Mouse (Mus musculus) MEL (cell line): ENCODE results near the gene Tia1. TPM values are rescaled to one million over a fixed set of nuclear protein-coding genes. Genes with fewer than 3 reads are reported as not detected.

Experiments
- DNase-seq: peaks from one replicate; pipeline ENCODE4 v3.0.0; 2011; ENCODE audit warnings: low read depth, low spot score
- H3K27ac ChIP-seq: 2 replicates; pipeline ENCODE4 v1.5.1; 2012; ENCODE audit warnings: low read depth, mild to moderate bottlenecking, control low read depth, low read length, moderate library complexity; ENCODE audit not compliant: control insufficient read depth
- H3K27me3 ChIP-seq, 2 experiments: fragments of 150-350 bp in 1 of 2; sonication (generic) in 1 of 2; 2 replicates each; pipeline ENCODE4 v1.6.1; 2012; ENCODE audit warnings: low read length in 2 of 2, mild to moderate bottlenecking in 2 of 2, improper control_type of control experiment in 1 of 2, moderate library complexity in 1 of 2; ENCODE audit not compliant: insufficient read depth in 2 of 2, control insufficient read depth in 1 of 2
- H3K36me3 ChIP-seq, 2 experiments: 2 replicates each; pipeline ENCODE4 v1.6.1; 2012 to 2014; ENCODE audit warnings: low read length in 2 of 2, improper control_type of control experiment in 1 of 2, inconsistent platforms in 1 of 2, mild to moderate bottlenecking in 1 of 2; ENCODE audit not compliant: insufficient read depth in 2 of 2, control insufficient read depth in 1 of 2
- H3K4me1 ChIP-seq, 2 experiments: fragments of 150-350 bp in 1 of 2; sonication (generic) in 1 of 2; 2 replicates each; pipeline ENCODE4 v1.6.1; 2012; ENCODE audit warnings: low read length in 2 of 2, improper control_type of control experiment in 1 of 2, mild to moderate bottlenecking in 1 of 2; ENCODE audit not compliant: insufficient read depth in 2 of 2, control insufficient read depth in 1 of 2
- H3K4me3 ChIP-seq, 2 experiments: fragments of 150-350 bp in 1 of 2; sonication (generic) in 1 of 2; 2 replicates each; pipeline ENCODE4 v1.5.1; 2012; ENCODE audit warnings: low read depth in 2 of 2, low read length in 2 of 2, mild to moderate bottlenecking in 2 of 2, moderate library complexity in 2 of 2, control low read depth in 1 of 2, improper control_type of control experiment in 1 of 2; ENCODE audit not compliant: control insufficient read depth in 1 of 2, insufficient read depth in 1 of 2
- H3K79me2 ChIP-seq: 2 replicates; pipeline ENCODE4 v1.6.1; 2012; ENCODE audit warnings: mild to moderate bottlenecking, low read length, moderate library complexity; ENCODE audit not compliant: control insufficient read depth, poor library complexity, insufficient read depth
- H3K9ac ChIP-seq: 2 replicates; pipeline ENCODE4 v1.6.1; 2012; ENCODE audit warnings: low read depth, mild to moderate bottlenecking, control low read depth, low read length, moderate library complexity; ENCODE audit not compliant: control insufficient read depth, poor library complexity, severe bottlenecking
- H3K9me3 ChIP-seq: fragments of 150-350 bp; sonication (generic); replicated peaks from 2 replicates; pipeline ENCODE4 v1.6.1; 2012; ENCODE audit warnings: mild to moderate bottlenecking, low read length, improper control_type of control experiment, moderate library complexity; ENCODE audit not compliant: insufficient read depth
- BHLHE40 ChIP-seq: IDR thresholded peaks from 2 replicates; pipeline ENCODE4 v1.6.1; 2012; ENCODE audit warnings: low read depth, mild to moderate bottlenecking, inconsistent platforms, low read length, improper control_type of control experiment, borderline replicate concordance
- CHD2 ChIP-seq: IDR thresholded peaks from 2 replicates; pipeline ENCODE4 v1.6.1; 2011; ENCODE audit warnings: low read length, improper control_type of control experiment
- E2F4 ChIP-seq: IDR thresholded peaks from 2 replicates; pipeline ENCODE4 v1.6.1; 2011; ENCODE audit warnings: low read depth, low read length, improper control_type of control experiment, borderline replicate concordance
- ELF1 ChIP-seq: IDR thresholded peaks from 2 replicates; pipeline ENCODE4 v1.6.1; 2014; ENCODE audit warnings: low read depth, mild to moderate bottlenecking, inconsistent platforms, low read length, improper control_type of control experiment, moderate library complexity
- ETS1 ChIP-seq: IDR thresholded peaks from 2 replicates; pipeline ENCODE4 v1.6.1; 2012; ENCODE audit warnings: low read depth, mild to moderate bottlenecking, inconsistent platforms, low read length, improper control_type of control experiment, moderate library complexity
- HCFC1 ChIP-seq: IDR thresholded peaks from 2 replicates; pipeline ENCODE4 v1.6.1; 2012; ENCODE audit warnings: low read depth, mild to moderate bottlenecking, inconsistent platforms, low read length, improper control_type of control experiment, moderate library complexity
- MAFK ChIP-seq: IDR thresholded peaks from 2 replicates; pipeline ENCODE4 v1.6.1; 2011; ENCODE audit warnings: low read depth, mild to moderate bottlenecking, low read length, improper control_type of control experiment, borderline replicate concordance
- MAX ChIP-seq: IDR thresholded peaks from 2 replicates; pipeline ENCODE4 v1.6.1; 2011; ENCODE audit warnings: low read length, improper control_type of control experiment
- MAZ ChIP-seq: IDR thresholded peaks from 2 replicates; pipeline ENCODE4 v1.6.1; 2012; ENCODE audit warnings: low read depth, mild to moderate bottlenecking, inconsistent platforms, low read length, improper control_type of control experiment
- MXI1 ChIP-seq: IDR thresholded peaks from 2 replicates; pipeline ENCODE4 v1.6.1; 2011; ENCODE audit warnings: mild to moderate bottlenecking, low read depth, low read length, improper control_type of control experiment
- NRF1 ChIP-seq: IDR thresholded peaks from 2 replicates; pipeline ENCODE4 v1.6.1; 2014; ENCODE audit warnings: low read depth, mild to moderate bottlenecking, inconsistent platforms, low read length, improper control_type of control experiment, moderate library complexity; ENCODE audit not compliant: poor library complexity, insufficient read depth, severe bottlenecking
- POLR2AphosphoS5 ChIP-seq: IDR thresholded peaks from 2 replicates; pipeline ENCODE4 v1.6.1; 2012; ENCODE audit warnings: low read depth, borderline replicate concordance, mild to moderate bottlenecking, inconsistent platforms, low read length, moderate library complexity, mixed read lengths
- RAD21 ChIP-seq: IDR thresholded peaks from 2 replicates; pipeline ENCODE4 v1.6.1; 2011; ENCODE audit warnings: mild to moderate bottlenecking, low read depth, low read length, improper control_type of control experiment
- SMC3 ChIP-seq: IDR thresholded peaks from 2 replicates; pipeline ENCODE4 v1.6.1; 2011; ENCODE audit warnings: low read depth, low read length, improper control_type of control experiment
- TCF12 ChIP-seq: IDR thresholded peaks from 2 replicates; pipeline ENCODE4 v1.6.1; 2014; ENCODE audit warnings: low read depth, mild to moderate bottlenecking, inconsistent platforms, low read length, improper control_type of control experiment, moderate library complexity
- UBTF ChIP-seq: IDR thresholded peaks from 2 replicates; pipeline ENCODE4 v1.6.1; 2012; ENCODE audit warnings: low read depth, mild to moderate bottlenecking, inconsistent platforms, low read length, improper control_type of control experiment, moderate library complexity, borderline replicate concordance; ENCODE audit not compliant: insufficient read depth
- USF1 ChIP-seq: IDR thresholded peaks from 2 replicates; pipeline ENCODE4 v1.6.1; 2014; ENCODE audit warnings: low read depth, mild to moderate bottlenecking, inconsistent platforms, low read length, improper control_type of control experiment, moderate library complexity
- USF2 ChIP-seq, 2 experiments: IDR thresholded peaks; 2 replicates each; pipeline ENCODE4 v1.6.1; 2011 to 2012; ENCODE audit warnings: improper control_type of control experiment in 2 of 2, low read length in 2 of 2, borderline replicate concordance in 1 of 2, inconsistent platforms in 1 of 2, low read depth in 1 of 2, mild to moderate bottlenecking in 1 of 2; ENCODE audit not compliant: insufficient read depth in 1 of 2
- ZKSCAN1 ChIP-seq: IDR thresholded peaks from 2 replicates; pipeline ENCODE4 v1.6.1; 2012; ENCODE audit warnings: low read depth, mild to moderate bottlenecking, inconsistent platforms, low read length, improper control_type of control experiment, moderate library complexity
- ZMIZ1 ChIP-seq: IDR thresholded peaks from 2 replicates; pipeline ENCODE4 v1.6.1; 2012; ENCODE audit warnings: low read depth, mild to moderate bottlenecking, inconsistent platforms, low read length, improper control_type of control experiment, moderate library complexity
- polyA plus RNA-seq, 2 experiments: library from polyadenylated mRNA; stranded (reverse) in 1 of 2; unstranded in 1 of 2; fragments of >175 nt in 1 of 2; fragments of >200 nt in 1 of 2; gene quantifications; 2 replicates each; pipeline versions ENCODE4 v1.2.1 to v1.2.4; 2012; ENCODE audit warnings: low replicate concordance in 2 of 2, low read depth in 1 of 2; ENCODE audit not compliant: insufficient read length in 2 of 2, insufficient read depth in 1 of 2, missing spikeins in 1 of 2
- total RNA-seq: library from RNA; depleted of rRNA; stranded (reverse); fragments of 300-350 nt; gene quantifications from 2 replicates; pipeline ENCODE4 v1.2.3, GENCODE M21; 2012

Gene Tia1
- total and polyA plus RNA-seq, 3 experiments, result 21.5 to 25.3 TPM; not detected in 1

DNA sequence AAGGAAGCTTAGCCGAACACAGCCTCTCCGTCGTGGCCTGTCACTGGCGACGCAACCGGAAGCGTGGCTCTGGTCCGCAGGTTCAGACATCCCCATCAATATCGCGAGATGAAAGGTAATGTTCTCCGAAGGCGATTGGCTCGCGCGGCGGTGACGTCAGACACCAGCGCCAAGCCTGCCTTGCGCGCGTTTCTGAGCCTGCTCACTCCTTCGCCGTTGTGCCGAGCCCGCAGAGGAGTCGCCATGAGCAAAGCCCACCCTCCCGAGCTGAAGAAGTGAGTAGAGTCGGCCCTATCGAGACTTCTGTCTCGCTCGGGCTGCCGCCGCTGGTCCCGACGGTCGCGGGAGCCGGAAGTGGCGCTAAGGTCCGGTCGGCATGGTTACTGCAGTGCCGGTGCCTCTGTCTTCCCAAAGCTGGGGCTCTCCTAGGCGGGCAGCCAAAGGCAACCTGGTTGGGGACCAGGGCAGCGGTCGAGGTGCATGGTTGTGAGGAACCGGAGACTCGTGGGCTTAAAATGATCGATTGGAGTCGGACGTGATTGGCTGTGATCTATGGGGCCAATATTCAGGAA, 32.6 kb upstream of the Tia1 start (continued):
- TF ChIP-seq RAD21, result no peak
- peak; percentile 84; the same call in 1 of the 2 replicates for TF ChIP-seq POLR2AphosphoS5
- TF ChIP-seq ZMIZ1, result peak; percentile 79; the same call in 1 of the 2 replicates
- TF ChIP-seq, all 39 proteins: peak for 21

- no peak overlapping the region for H3K27ac ChIP-seq
- H3K4me1 ChIP-seq, result peaks cover 2 to 10% of the 10 kb centered on the region in 2 experiments; a peak in 3 of 4 replicates
- H3K9ac ChIP-seq, result peak overlapping the region; percentile 88
- H3K4me3 ChIP-seq, result peak overlapping the region; percentile 84 to 91
- TF ChIP-seq UBTF (no peak), MXI1 (peak; percentile 53; the same call in 1 of the 2 replicates), MAX (peak; percentile 58)
- H3K27me3 ChIP-seq, result no peaks in the 10 kb centered on the region
- H3K79me2 ChIP-seq, result peaks cover 43% of the 10 kb centered on the region
- no peak for DNase-seq
- H3K9me3 ChIP-seq, result no peaks in the 10 kb centered on the region
- peaks cover 4 to 17% of the 10 kb centered on the region in 2 experiments; a peak in 3 of 4 replicates for H3K36me3 ChIP-seq
Measured at GRCm38 (mm10) chr6:86371950-86372516, 32.0 kb upstream of the Tia1 start.

DNA sequence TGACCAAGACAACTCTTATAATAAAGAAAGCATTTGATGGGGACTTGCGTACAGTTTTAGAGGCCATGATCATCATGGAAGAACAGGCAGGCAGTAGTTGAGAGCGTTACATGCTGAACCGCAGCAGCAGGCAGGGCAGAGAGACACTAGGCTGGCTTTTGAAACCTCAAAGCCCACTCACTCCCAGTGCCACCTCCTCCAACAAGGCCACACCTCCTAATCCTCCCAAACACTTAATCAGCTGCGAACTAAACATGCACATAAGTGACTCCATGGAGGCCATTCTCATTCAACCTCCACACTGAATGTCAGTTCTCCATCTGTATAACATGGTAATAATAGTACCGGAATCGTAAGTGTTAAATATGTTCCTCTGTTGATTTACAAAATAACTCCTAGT, 30.5 kb upstream of the Tia1 start:
- H3K4me1 ChIP-seq, result peaks cover 2 to 10% of the 10 kb centered on the region in 2 experiments; a peak in 3 of 4 replicates
- no peak overlapping the region for H3K27ac ChIP-seq
- peaks cover 43% of the 10 kb centered on the region for H3K79me2 ChIP-seq
- DNase-seq, result no peak
- no peak overlapping the region for H3K4me3 ChIP-seq
- H3K36me3 ChIP-seq, result peaks cover 9 to 17% of the 10 kb centered on the region in 2 experiments
- TF ChIP-seq NRF1 (no peak), ELF1 (no peak), RAD21 (no peak), MAZ (no peak), BHLHE40 (no peak), SMC3 (no peak), UBTF (no peak), ZMIZ1 (no peak), USF2 (IDR thresholded peaks at IDR 0.05; ENCODE audit: borderline replicate concordance in 1 of 2, insufficient read depth in 1 of 2, low read depth in 1 of 2, low read length in 2 of 2) (no peak), POLR2AphosphoS5 (no peak), HCFC1 (no peak), USF1 (no peak), CHD2 (no peak), E2F4 (no peak), TCF12 (no peak), MAFK (no peak), ETS1 (no peak), ZKSCAN1 (no peak)
- H3K9me3 ChIP-seq, result no peaks in the 10 kb centered on the region
- H3K9ac ChIP-seq, result no peak overlapping the region; the same call in 1 of the 2 replicates
- no peaks in the 10 kb centered on the region for H3K27me3 ChIP-seq
